Mouse (Mus musculus) liver, postnatal 0 days (tissue): Measurements from ENCODE around the gene Zdhhc13.

ENCODE experiments used
- CTCF ChIP-seq: sonication (generic); IDR thresholded peaks from 2 replicates; pipeline ENCODE4 v1.5.1; 2016; ENCODE audit warnings: antibody characterized with exemption, low read depth
- EP300 ChIP-seq: IDR thresholded peaks from 2 replicates; pipeline ENCODE4 v1.6.1; 2016; ENCODE audit warnings: antibody characterized with exemption, low read depth, mild to moderate bottlenecking

- no peak for TF ChIP-seq CTCF
- no peak for TF ChIP-seq EP300
Measured at GRCm38 (mm10) chr7:48860948-48861347, 72.1 kb downstream of the Zdhhc13 start.
